Mouse (Mus musculus): ENCODE results near the gene Hs3st6. TPM values are rescaled to one million over a fixed set of nuclear protein-coding genes. Genes with fewer than 3 reads are reported as not detected.

Gene Hs3st6
- not detected for total RNA-seq (2023)

GRCm38 (mm10) chr17:24752415-24753394 lies at the start of gene Hs3st6:
Gene Hs3st6, plus strand, starts transcription at chr17:24752988.

GRCm38 (mm10) chr17:24706982-24707800 lies 45.6 kb upstream of the Hs3st6 start, which contains the start of gene Tbl3:
Gene Tbl3, minus strand, starts transcription at chr17:24707660.

GRCm38 (mm10) chr17:24717943-24718342 lies 34.8 kb upstream of the Hs3st6 start, which contains the start of the genes Rnf151 and Rps2:
Gene Rnf151, minus strand, starts transcription at chr17:24718063.
Gene Rps2, plus strand, starts transcription at chr17:24718116.

GRCm38 (mm10) chr17:24724184-24724583 lies 28.6 kb upstream of the Hs3st6 start, which contains the start of gene Ndufb10:
Gene Ndufb10, minus strand, starts transcription at chr17:24724478.

GRCm38 (mm10) chr17:24727618-24728017 lies 25.2 kb upstream of the Hs3st6 start, which contains the start of gene Rpl3l:
Gene Rpl3l, plus strand, starts transcription at chr17:24727820.

GRCm38 (mm10) chr17:24736330-24737051 lies 16.3 kb upstream of the Hs3st6 start, which contains the start of gene Msrb1:
Gene Msrb1, plus strand, starts transcription at chr17:24736642.

GRCm38 (mm10) chr17:24803952-24804951 lies 51.5 kb downstream of the Hs3st6 start, which contains the start of gene Meiob:
Gene Meiob, plus strand, starts transcription at chr17:24804289.

Other genes starting within 250 kb of the Hs3st6 start
- 100 to 1,000 TPM; 141 to 154 TPM for gene Traf7, start 225.1 kb upstream of the Hs3st6 start, total RNA-seq (2023)
- 1 to 10 TPM in 1 of 2 experiments, under 1 TPM in 1; 0.58 to 1.6 TPM for gene Rab26, start 218.8 kb upstream of the Hs3st6 start, total RNA-seq (2023)
- gene Pkd1, start 203.2 kb upstream of the Hs3st6 start, total RNA-seq (2023) = 10 to 100 TPM; 41.4 to 46.0 TPM
- gene Tsc2, start 120.4 kb upstream of the Hs3st6 start, total RNA-seq (2023) = 10 to 100 TPM; 68.8 to 75.5 TPM
- 1 to 10 TPM; 1.7 to 2.5 TPM for gene Nthl1, start 120.3 kb upstream of the Hs3st6 start, total RNA-seq (2023)
- gene Slc9a3r2, start 102.7 kb upstream of the Hs3st6 start, total RNA-seq (2023) = 1 to 10 TPM; 2.1 to 2.9 TPM
- gene Npw, start 94.5 kb upstream of the Hs3st6 start, total RNA-seq (2023) = not detected
- 10 to 100 TPM; 46.6 to 48.8 TPM for gene Zfp598, start 83.3 kb upstream of the Hs3st6 start, total RNA-seq (2023)
- gene Syngr3, start 63.0 kb upstream of the Hs3st6 start, total RNA-seq (2023) = not detected
- 10 to 100 TPM; 15.5 to 18.1 TPM for gene Gfer, start 56.8 kb upstream of the Hs3st6 start, total RNA-seq (2023)
- 1 to 10 TPM; 3.4 to 5.3 TPM for gene Noxo1, start 56.8 kb upstream of the Hs3st6 start, total RNA-seq (2023)
- gene Tbl3, start 45.3 kb upstream of the Hs3st6 start, total RNA-seq (2023) = 10 to 100 TPM; 16.1 to 22.1 TPM
- gene Rnf151, start 34.9 kb upstream of the Hs3st6 start, total RNA-seq (2023) = not detected
- gene Rps2, start 34.9 kb upstream of the Hs3st6 start, total RNA-seq (2023) = 100 to 1,000 TPM; 714 to 754 TPM
- 100 to 1,000 TPM in 1 of 2 experiments, 10 to 100 TPM in 1; 70.4 to 102 TPM for gene Ndufb10, start 28.5 kb upstream of the Hs3st6 start, total RNA-seq (2023)
- 1 to 10 TPM; 1.6 to 3.7 TPM for gene Rpl3l, start 25.2 kb upstream of the Hs3st6 start, total RNA-seq (2023)
- 100 to 1,000 TPM; 740 to 885 TPM for gene Msrb1, start 16.3 kb upstream of the Hs3st6 start, total RNA-seq (2023)
- not detected for gene Meiob, start 51.3 kb downstream of the Hs3st6 start, total RNA-seq (2023)
- 10 to 100 TPM; 46.8 to 63.2 TPM for gene Hagh, start 87.2 kb downstream of the Hs3st6 start, total RNA-seq (2023)
- 1 to 10 TPM; 2.6 TPM for gene Fahd1, start 97.4 kb downstream of the Hs3st6 start, total RNA-seq (2023)
- gene Igfals, start 113.0 kb downstream of the Hs3st6 start, total RNA-seq (2023) = 1 to 10 TPM in 1 of 2 experiments, under 1 TPM in 1; 0.84 to 1.5 TPM
- gene Nubp2, start 133.4 kb downstream of the Hs3st6 start, total RNA-seq (2023) = 10 to 100 TPM; 60.0 to 60.2 TPM
- gene Spsb3, start 133.7 kb downstream of the Hs3st6 start, total RNA-seq (2023) = 10 to 100 TPM; 26.4 to 26.5 TPM
- 10 to 100 TPM; 23.1 to 23.8 TPM for gene Eme2, start 142.1 kb downstream of the Hs3st6 start, total RNA-seq (2023)
- gene Mrps34, start 142.1 kb downstream of the Hs3st6 start, total RNA-seq (2023) = 10 to 100 TPM; 22.5 to 29.5 TPM
- gene Nme3, start 143.5 kb downstream of the Hs3st6 start, total RNA-seq (2023) = 10 to 100 TPM; 23.7 to 24.7 TPM
- 100 to 1,000 TPM; 122 to 126 TPM for gene Mapk8ip3, start 184.0 kb downstream of the Hs3st6 start, total RNA-seq (2023)
- gene Jpt2, start 207.7 kb downstream of the Hs3st6 start, total RNA-seq (2023) = 10 to 100 TPM; 21.5 to 28.3 TPM